Mouse (Mus musculus) bone marrow, adult 2 months (tissue): ENCODE results near the gene App.

ENCODE experiments used
- CTCF ChIP-seq: fragments of 200-500 bp; IDR thresholded peaks from 2 replicates; pipeline ENCODE4 v1.5.1; 2011; ENCODE audit warnings: low read length, control low read depth; ENCODE audit not compliant: control insufficient read depth, insufficient read depth
- POLR2A ChIP-seq: fragments of 200-500 bp; IDR thresholded peaks from 2 replicates; pipeline ENCODE4 v1.6.1; 2011; ENCODE audit warnings: low read depth, mild to moderate bottlenecking, control low read depth, low read length, borderline replicate concordance; ENCODE audit not compliant: control insufficient read depth

GRCm38 (mm10) chr16:85137348-85137747, 36.2 kb downstream of the App start:
- no peak for TF ChIP-seq CTCF
- no peak for TF ChIP-seq POLR2A
